In genomic region chr5:125262578-125262977, GRCm38 (mm10) we compare ENCODE assay signal across 9 mouse cellular contexts.
DNase-seq lines count a peak whose midpoint lies in the region.
"Had no signal": no experiment of that assay in that cellular context is flagged by ENCODE, and none has a peak within 500 bp of the region (broad histone marks: within the 10 kb centered on the region; RNA-seq: fewer than 3 reads in every experiment).

No protein-coding gene starts in this region.

- intact Hi-C loops in gastrocnemius, postnatal 14 days (cut with DNase I; ENCODE audit: low total_unique reads): loop anchor here (10.0 kb wide), 2 partner anchors 58 to 148 kb away; no protein-coding TSS in a partner anchor
- intact Hi-C loops in left cerebral cortex, postnatal 36 days (cut with DNase I): no loop called here

- peak; percentile 37 for DNase-seq in gastrocnemius, postnatal 14 days
- DNase-seq in gastrocnemius, adult 8-10 months (ENCODE audit: low spot score in 2 of 2): no peak
- peak; percentile 64 to 70 for DNase-seq in frontal cortex, postnatal 36 days (ENCODE audit: low spot score in 2 of 2)
- peak; percentile 63 for DNase-seq in left cerebral cortex, postnatal 36 days (ENCODE audit: low spot score in 2 of 2)
- peak; percentile 54 to 71 for DNase-seq in right cerebral cortex, adult 2 months (ENCODE audit: low spot score in 2 of 2)
- no peak for DNase-seq in thymus, postnatal 10 days (ENCODE audit: low spot score in 2 of 2)
- DNase-seq in ovary, postnatal 10 days (ENCODE audit: low spot score): no peak
- DNase-seq in thymus, postnatal 4 days: no peak
- DNase-seq: adrenal gland, postnatal 25 days had no signal

Comparison
In these comparisons a context has a peak if more than half of its experiments do, and no peak if none do; other contexts are left out.
1. DNase-seq: peak in gastrocnemius, postnatal 14 days (single experiment), frontal cortex, postnatal 36 days (2 of 2), left cerebral cortex, postnatal 36 days (2 of 2) and right cerebral cortex, adult 2 months (2 of 2); none in gastrocnemius, adult 8-10 months (0 of 2), thymus, postnatal 10 days (0 of 2), ovary, postnatal 10 days (single experiment) and thymus, postnatal 4 days (single experiment).